Mouse (Mus musculus): ENCODE measurements at regions not wholly inside any gene's neighbourhood (a gene's known extent, or its start where the extent isn't known, plus 50 kb on each side); places are given as distances from the start of the nearest gene placed in this dataset.

DNA sequence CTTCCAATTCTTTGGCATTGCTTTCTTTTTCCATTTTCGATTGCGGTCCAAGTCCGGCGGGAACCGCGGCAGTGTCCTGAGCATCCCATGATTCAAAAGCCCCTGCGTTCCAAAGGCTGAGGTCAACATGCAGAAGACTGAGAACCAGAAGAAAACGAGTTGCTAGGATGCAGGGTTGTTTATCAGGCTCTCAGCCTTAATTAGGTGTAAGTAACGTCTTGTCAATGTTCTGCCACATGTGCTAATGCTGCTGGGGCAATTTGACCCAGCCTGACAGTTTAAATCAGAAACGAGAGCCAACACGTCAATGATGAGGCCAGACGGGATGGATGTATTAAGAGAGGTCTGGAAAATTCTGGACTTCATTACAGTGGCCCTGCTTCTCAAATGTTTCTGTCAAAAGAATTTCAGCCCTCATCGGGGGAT lies 239.4 kb downstream of the Gm45692 start:
- no peak for TF ChIP-seq EP300 (IDR thresholded peaks at IDR 0.05; ENCODE audit: insufficient read depth, low read depth, low read length)
- no peak for TF ChIP-seq CTCF (IDR thresholded peaks at IDR 0.05; ENCODE audit: low read depth, low read length)
- TF ChIP-seq POLR2A (IDR thresholded peaks at IDR 0.05; ENCODE audit: insufficient read depth, low read length): no peak
